Mouse (Mus musculus) liver, embryonic 15.5 days (tissue): ENCODE measurements around the gene Cckbr. TPM values are rescaled to one million over a fixed set of nuclear protein-coding genes. Genes with fewer than 3 reads are reported as not detected.

ENCODE experiments used
- polyA plus RNA-seq: library from polyadenylated mRNA; unstranded; fragments of >200 nt; fragmentation: Nextera tagmentation; extraction: Ambion mirVana; gene quantifications from 2 replicates; pipeline ENCODE4 v1.2.1, GENCODE M21; 2015

The Cckbr gene
- polyA plus RNA-seq, 1 experiment from 2014 or later: not detected

Other genes with a start within 250 kb of the Cckbr start
- not detected in 2 replicates for gene Olfr685, start 239.7 kb upstream of the Cckbr start, polyA plus RNA-seq
- gene Olfr686, start 218.2 kb upstream of the Cckbr start, polyA plus RNA-seq: not detected in 2 replicates
- not detected in 2 replicates for gene Olfr688, start 137.6 kb upstream of the Cckbr start, polyA plus RNA-seq
- gene Olfr689, start 114.6 kb upstream of the Cckbr start, polyA plus RNA-seq: not detected in 2 replicates
- gene Olfr690, start 91.6 kb upstream of the Cckbr start, polyA plus RNA-seq: not detected in 2 replicates
- not detected in 2 replicates for gene Olfr691, start 83.5 kb upstream of the Cckbr start, polyA plus RNA-seq
- not detected in 2 replicates for gene Olfr692, start 57.5 kb upstream of the Cckbr start, polyA plus RNA-seq
- gene Gm5901, start 50.7 kb upstream of the Cckbr start, polyA plus RNA-seq: not detected in 2 replicates
- 12.6 and 17.6 TPM in 2 replicates for gene Fam160a2, start 25.7 kb upstream of the Cckbr start, polyA plus RNA-seq
- gene Cnga4, start 21.2 kb upstream of the Cckbr start, polyA plus RNA-seq: not detected in 2 replicates
- 5.5 and 5.7 TPM in 2 replicates for gene Cavin3, start 56.6 kb downstream of the Cckbr start, polyA plus RNA-seq
- 21.9 and 22.0 TPM in 2 replicates for gene Smpd1, start 128.6 kb downstream of the Cckbr start, polyA plus RNA-seq
- 2.3 and 2.4 TPM in 2 replicates for gene Apbb1, start 155.9 kb downstream of the Cckbr start, polyA plus RNA-seq
- 343 and 400 TPM in 2 replicates for gene Hpx, start 174.4 kb downstream of the Cckbr start, polyA plus RNA-seq
- 3.5 and 4.9 TPM in 2 replicates for gene Trim3, start 207.8 kb downstream of the Cckbr start, polyA plus RNA-seq
- 94.4 and 98.5 TPM in 2 replicates for gene Timm10b, start 214.3 kb downstream of the Cckbr start, polyA plus RNA-seq
- gene Arfip2, start 214.7 kb downstream of the Cckbr start, polyA plus RNA-seq: 10.9 and 13.8 TPM in 2 replicates
- gene Gm45799, start 214.8 kb downstream of the Cckbr start, polyA plus RNA-seq: 14.4 and 24.6 TPM in 2 replicates
- 0.10 and 0.32 TPM in 2 replicates for gene Dnhd1, start 225.1 kb downstream of the Cckbr start, polyA plus RNA-seq